Mouse (Mus musculus) forebrain, embryonic 12.5 days (tissue): ENCODE measurements at regions not wholly inside any gene's neighbourhood (a gene's known extent, or its start where the extent isn't known, plus 50 kb on each side); places are given as distances from the start of the nearest gene placed in this dataset.
A peak's percentile ranks its signal among the peaks of the same experiment; 100 is the strongest.

Source experiments
- ATAC-seq: fragments of 200-750 bp; cut with Nextera tagmentation; 2 replicates; pipeline ENCODE4 v1.8.0; 2017; ENCODE audit warnings: moderate TSS enrichment; ENCODE audit not compliant: low FRiP score
- H3K27ac ChIP-seq: fragments of 300-500 bp; sonication (generic); 2 replicates; pipeline ENCODE4 v1.5.1; 2016; ENCODE audit warnings: mild to moderate bottlenecking
- H3K27me3 ChIP-seq: fragments of 300-500 bp; sonication (generic); 2 replicates; pipeline ENCODE4 v1.6.1; 2016; ENCODE audit warnings: mild to moderate bottlenecking
- H3K36me3 ChIP-seq: fragments of 300-500 bp; sonication (generic); replicated peaks from 2 replicates; pipeline ENCODE4 v1.6.1; 2016; ENCODE audit warnings: mild to moderate bottlenecking
- H3K4me1 ChIP-seq: fragments of 300-500 bp; sonication (generic); 2 replicates; pipeline ENCODE4 v1.6.1; 2016
- H3K4me2 ChIP-seq: fragments of 300-500 bp; sonication (generic); 2 replicates; pipeline ENCODE4 v1.6.1; 2016; ENCODE audit warnings: mild to moderate bottlenecking, moderate library complexity
- H3K4me3 ChIP-seq: fragments of 300-500 bp; sonication (generic); replicated peaks from 2 replicates; pipeline ENCODE4 v1.5.1; 2016; ENCODE audit warnings: mild to moderate bottlenecking
- H3K9ac ChIP-seq: fragments of 300-500 bp; sonication (generic); 2 replicates; pipeline ENCODE4 v1.6.1; 2016; ENCODE audit warnings: mild to moderate bottlenecking
- H3K9me3 ChIP-seq: fragments of 300-500 bp; sonication (generic); 2 replicates; pipeline ENCODE4 v1.6.1; 2016
- WGBS: fragments of 180-500 bp; shearing (Covaris S2); methylation state at CpG from one replicate; pipeline ENCODE4 v1.1.7; 2016; 5-methylcytosine and 5-hydroxymethylcytosine counted together

DNA sequence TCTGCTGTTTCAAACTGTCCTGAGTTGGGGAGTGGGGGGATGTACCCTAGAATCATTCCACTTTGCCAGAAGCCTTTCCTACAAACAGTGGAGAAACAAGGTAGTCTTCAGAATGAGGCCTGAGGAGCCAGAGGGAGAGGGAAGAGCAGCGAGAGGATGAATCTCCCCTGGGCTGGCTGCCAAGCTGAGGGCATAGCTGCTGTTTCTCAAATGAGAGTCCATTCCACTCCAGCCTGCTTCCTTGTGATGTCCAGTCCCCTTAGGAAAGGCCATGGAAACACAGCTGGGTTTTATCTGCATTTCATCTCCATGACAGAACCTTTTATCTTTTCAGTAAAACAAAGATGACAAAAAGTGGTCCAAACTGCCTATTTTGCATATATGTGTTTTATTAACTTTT lies 164.2 kb upstream of the Klf4 start:
- Histone ChIP-seq H3K27ac (no peak overlapping the region), H3K9me3 (no peaks in the 10 kb centered on the region), H3K4me3 (no peak overlapping the region), H3K9ac (no peak overlapping the region), H3K36me3 (no peaks in the 10 kb centered on the region), H3K27me3 (no peaks in the 10 kb centered on the region), H3K4me2 (no peak overlapping the region), H3K4me1 (peaks cover 4% of the 10 kb centered on the region; the same call in 1 of the 2 replicates)
- ATAC-seq = no peak
- WGBS = 45% methylated on average over 1 of the region's 1 CpGs

DNA sequence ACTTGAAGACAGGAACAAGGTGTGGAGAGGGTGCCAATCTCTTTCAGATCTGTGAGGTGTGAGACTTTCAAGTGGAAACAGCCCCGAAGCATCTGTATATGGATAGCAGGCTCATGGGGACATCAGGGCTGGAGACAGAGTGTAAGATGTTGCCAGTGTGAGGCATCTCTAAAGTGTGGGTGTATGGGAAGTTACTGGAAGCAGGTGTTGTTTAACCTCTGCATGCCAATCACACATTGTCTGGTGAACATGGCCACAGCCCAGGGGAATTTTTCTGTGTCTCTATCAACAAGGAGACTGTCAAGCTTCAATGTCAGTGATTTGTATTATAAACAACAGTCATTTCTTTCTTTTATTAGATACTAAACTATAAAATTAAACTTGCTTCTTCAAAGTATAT lies 163.0 kb upstream of the Klf4 start:
- WGBS = 89% methylated on average over 1 of the region's 1 CpGs
- Histone ChIP-seq H3K9ac (no peak overlapping the region), H3K36me3 (no peaks in the 10 kb centered on the region)

DNA sequence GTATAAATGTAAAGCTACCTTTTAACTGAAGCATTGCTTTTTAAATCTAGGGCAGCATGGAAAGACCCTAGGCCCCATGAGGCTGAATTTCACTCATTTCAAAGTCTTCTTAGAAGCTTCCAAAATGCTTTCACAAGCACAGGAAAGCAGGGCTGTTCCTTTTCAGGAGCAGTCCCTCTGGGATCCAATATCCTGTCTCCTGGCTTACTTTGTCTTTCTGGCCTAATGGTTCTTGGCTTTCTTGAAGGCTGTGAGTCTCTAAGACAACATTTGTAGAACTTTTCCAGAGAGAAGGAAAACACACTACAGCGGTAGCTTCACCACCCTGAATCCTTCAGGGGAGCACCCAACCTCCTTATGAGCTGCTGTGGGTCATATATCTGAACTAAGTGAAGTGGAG lies 157.2 kb upstream of the Klf4 start:
- no peaks in the 10 kb centered on the region for H3K36me3 ChIP-seq
- no peak overlapping the region for H3K4me2 ChIP-seq

More for the DNA sequence above, 163.0 kb upstream of the Klf4 start:
- H3K4me1 ChIP-seq = peaks cover 4% of the 10 kb centered on the region; the same call in 1 of the 2 replicates
- ATAC-seq = no peak
- no peak overlapping the region for H3K4me2 ChIP-seq
- H3K9me3 ChIP-seq = no peaks in the 10 kb centered on the region
- no peak overlapping the region for H3K27ac ChIP-seq
- no peaks in the 10 kb centered on the region for H3K27me3 ChIP-seq
- no peak overlapping the region for H3K4me3 ChIP-seq

DNA sequence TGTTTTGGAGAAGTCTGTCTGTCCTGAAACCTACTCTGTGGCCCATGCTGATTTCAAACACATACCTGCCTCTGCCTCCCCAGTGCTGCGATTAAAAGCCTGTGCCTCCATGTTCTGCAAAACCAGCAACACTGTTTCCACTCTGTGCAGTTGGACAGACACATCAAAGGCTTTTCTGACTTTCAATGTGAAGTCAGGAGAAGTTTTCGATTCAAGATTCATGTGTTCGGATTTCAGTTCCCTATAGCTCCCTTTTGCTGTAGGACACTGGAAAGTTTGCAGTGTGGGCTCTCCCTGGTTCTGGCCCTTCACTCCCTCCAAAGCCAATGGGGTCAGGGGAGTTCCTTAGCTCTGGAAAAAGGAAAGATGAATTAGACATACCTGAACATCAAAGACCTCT lies 154.5 kb upstream of the Klf4 start:
- H3K36me3 ChIP-seq = no peaks in the 10 kb centered on the region
- 95% methylated on average over 3 of the region's 3 CpGs for WGBS
- no peak for ATAC-seq

More for the DNA sequence above, 157.2 kb upstream of the Klf4 start:
- no peaks in the 10 kb centered on the region for H3K9me3 ChIP-seq
- no peak overlapping the region for H3K4me3 ChIP-seq
- WGBS = 86% methylated on average over 1 of the region's 1 CpGs
- no peaks in the 10 kb centered on the region for H3K4me1 ChIP-seq
- H3K27me3 ChIP-seq = no peaks in the 10 kb centered on the region
- ATAC-seq = no peak
- H3K27ac ChIP-seq = no peak overlapping the region
- H3K9ac ChIP-seq = no peak overlapping the region

DNA sequence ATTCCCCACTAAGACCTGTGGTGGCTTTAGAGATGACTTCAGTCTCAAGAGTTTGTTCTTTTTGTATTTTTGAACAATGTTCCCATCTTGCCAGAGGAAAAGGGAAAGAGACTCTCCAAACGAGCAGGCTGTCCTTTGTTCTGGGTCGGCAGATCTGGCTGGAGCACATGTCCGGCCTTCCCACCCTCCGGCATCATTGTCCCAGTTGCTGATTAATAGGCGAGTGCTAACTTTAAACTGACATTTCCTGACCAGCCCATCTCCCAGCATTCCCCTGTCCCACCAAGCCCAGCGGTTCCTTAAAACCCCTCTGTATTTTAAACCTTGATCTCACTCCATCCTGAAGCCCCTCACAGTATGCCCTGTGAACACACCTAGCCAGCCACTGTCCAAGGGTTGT lies 140.0 kb upstream of the Klf4 start:
- Histone ChIP-seq H3K9me3 (no peaks in the 10 kb centered on the region), H3K27ac (no peak overlapping the region), H3K27me3 (no peaks in the 10 kb centered on the region; the same call in 1 of the 2 replicates), H3K4me1 (no peaks in the 10 kb centered on the region), H3K9ac (no peak overlapping the region), H3K36me3 (no peaks in the 10 kb centered on the region), H3K4me2 (no peak overlapping the region), H3K4me3 (no peak overlapping the region)
- ATAC-seq = no peak
- 61% methylated on average over 6 of the region's 6 CpGs for WGBS

More for the DNA sequence above, 154.5 kb upstream of the Klf4 start:
- no peak overlapping the region for H3K4me2 ChIP-seq
- no peaks in the 10 kb centered on the region for H3K4me1 ChIP-seq
- no peak overlapping the region for H3K4me3 ChIP-seq
- H3K9me3 ChIP-seq = no peaks in the 10 kb centered on the region
- no peak overlapping the region for H3K9ac ChIP-seq
- no peaks in the 10 kb centered on the region for H3K27me3 ChIP-seq
- H3K27ac ChIP-seq = no peak overlapping the region

DNA sequence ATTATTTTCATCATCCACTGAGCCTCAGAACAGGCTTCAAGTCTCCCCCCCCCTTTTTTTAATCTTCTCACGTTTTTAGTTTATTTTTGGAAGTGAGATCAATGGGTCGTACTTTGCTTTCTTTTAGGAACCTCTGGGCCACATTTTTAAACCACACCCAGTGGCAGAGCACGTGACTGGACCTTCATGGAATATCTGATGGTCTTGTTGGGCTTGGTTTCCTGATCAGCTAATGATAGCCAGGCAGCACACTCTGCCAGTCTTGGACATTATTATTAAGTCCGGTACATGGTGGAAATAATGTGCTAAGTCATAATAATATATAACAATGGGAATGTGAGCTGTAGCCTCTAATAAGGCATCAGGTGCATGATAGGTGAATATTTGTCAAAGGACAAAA lies 138.0 kb upstream of the Klf4 start:
- H3K9ac ChIP-seq = no peak overlapping the region
- no peak overlapping the region for H3K4me3 ChIP-seq
- no peaks in the 10 kb centered on the region for H3K36me3 ChIP-seq
- H3K9me3 ChIP-seq = no peaks in the 10 kb centered on the region
- no peak overlapping the region for H3K27ac ChIP-seq
- H3K27me3 ChIP-seq = no peaks in the 10 kb centered on the region; the same call in 1 of the 2 replicates
- WGBS = 82% methylated on average over 4 of the region's 4 CpGs
- H3K4me1 ChIP-seq = no peaks in the 10 kb centered on the region
- no peak for ATAC-seq
- no peak overlapping the region for H3K4me2 ChIP-seq

DNA sequence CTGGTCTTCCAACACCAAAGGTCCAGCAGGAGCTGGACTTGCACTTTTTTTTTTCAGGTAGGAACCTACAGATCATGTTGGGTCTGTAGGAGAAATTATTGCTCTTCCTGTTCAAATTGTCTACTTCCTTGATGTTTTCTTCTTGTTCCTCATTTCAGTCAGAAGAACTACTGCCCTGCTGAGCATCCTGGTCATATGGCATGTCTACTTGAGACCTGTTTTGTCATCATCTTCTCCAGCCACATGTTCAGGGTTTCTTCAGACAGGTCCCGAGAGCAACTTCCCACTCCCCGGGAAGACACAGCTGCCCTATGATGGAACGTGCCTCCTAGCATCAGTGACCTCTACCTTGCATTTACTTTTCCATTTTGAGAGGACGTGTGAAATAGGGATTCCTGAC lies 132.6 kb upstream of the Klf4 start:
- no peak overlapping the region for H3K4me2 ChIP-seq
- H3K9ac ChIP-seq = no peak overlapping the region
- no peak for ATAC-seq
- no peak overlapping the region for H3K27ac ChIP-seq
- H3K36me3 ChIP-seq = no peaks in the 10 kb centered on the region
- WGBS = 89% methylated on average over 4 of the region's 4 CpGs
- H3K27me3 ChIP-seq = no peaks in the 10 kb centered on the region
- no peak overlapping the region for H3K4me3 ChIP-seq
- peaks cover 5% of the 10 kb centered on the region; the same call in 1 of the 2 replicates for H3K4me1 ChIP-seq
- H3K9me3 ChIP-seq = no peaks in the 10 kb centered on the region

DNA sequence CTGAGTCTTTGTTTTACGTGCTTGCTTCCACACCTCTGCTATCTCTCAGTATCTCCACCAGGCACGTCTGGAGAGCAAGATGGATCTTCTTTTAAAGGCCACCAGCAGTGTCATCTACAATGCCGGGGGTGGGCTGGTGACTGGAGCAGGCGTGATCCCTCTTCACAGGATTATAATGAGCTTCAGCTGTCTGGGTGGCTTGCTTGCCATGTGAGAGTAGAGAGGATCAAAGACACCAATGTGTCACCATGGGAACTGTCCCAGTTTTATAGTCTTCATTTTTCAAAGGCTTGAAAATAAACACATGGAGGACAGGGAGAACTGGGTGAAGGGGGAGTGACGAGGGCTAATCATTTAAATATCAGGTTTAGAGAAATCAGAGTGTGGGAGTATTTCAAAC lies 131.6 kb upstream of the Klf4 start:
- no peak overlapping the region for H3K9ac ChIP-seq
- no peak for ATAC-seq
- no peaks in the 10 kb centered on the region for H3K36me3 ChIP-seq
- peaks cover 5% of the 10 kb centered on the region; the same call in 1 of the 2 replicates for H3K4me1 ChIP-seq
- no peak overlapping the region for H3K4me3 ChIP-seq
- H3K27me3 ChIP-seq = no peaks in the 10 kb centered on the region
- WGBS = 56% methylated on average over 5 of the region's 5 CpGs
- no peak overlapping the region for H3K4me2 ChIP-seq
- no peaks in the 10 kb centered on the region for H3K9me3 ChIP-seq
- H3K27ac ChIP-seq = no peak overlapping the region

DNA sequence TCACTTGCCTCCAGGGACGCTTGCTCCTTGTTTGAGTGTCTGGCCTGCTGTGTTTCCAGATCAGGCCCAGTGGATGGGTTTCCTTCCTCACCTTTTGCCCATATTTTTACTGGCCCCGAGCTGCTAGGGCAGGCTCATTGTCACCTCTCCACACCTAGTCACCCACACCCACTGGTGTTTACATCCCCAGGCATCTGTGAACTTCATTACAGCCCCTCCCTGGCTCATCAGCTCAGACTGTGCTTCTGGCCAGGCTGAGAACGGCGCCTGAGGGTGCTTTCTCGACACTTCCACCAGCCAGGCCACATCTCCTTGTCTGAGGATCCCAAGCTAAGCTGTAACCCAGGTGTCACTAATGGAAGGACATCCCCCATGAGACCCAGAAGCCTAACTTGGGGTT lies 129.8 kb upstream of the Klf4 start:
- Histone ChIP-seq H3K36me3 (no peaks in the 10 kb centered on the region), H3K27ac (no peak overlapping the region), H3K9ac (no peak overlapping the region), H3K27me3 (0 out of 2 replicates have a peak, but pooled peaks cover 3% of the 10 kb centered on the region), H3K9me3 (no peaks in the 10 kb centered on the region), H3K4me2 (no peak overlapping the region), H3K4me3 (no peak overlapping the region), H3K4me1 (peaks cover 5% of the 10 kb centered on the region; the same call in 1 of the 2 replicates)
- ATAC-seq = no peak
- 74% methylated on average over 5 of the region's 5 CpGs for WGBS

DNA sequence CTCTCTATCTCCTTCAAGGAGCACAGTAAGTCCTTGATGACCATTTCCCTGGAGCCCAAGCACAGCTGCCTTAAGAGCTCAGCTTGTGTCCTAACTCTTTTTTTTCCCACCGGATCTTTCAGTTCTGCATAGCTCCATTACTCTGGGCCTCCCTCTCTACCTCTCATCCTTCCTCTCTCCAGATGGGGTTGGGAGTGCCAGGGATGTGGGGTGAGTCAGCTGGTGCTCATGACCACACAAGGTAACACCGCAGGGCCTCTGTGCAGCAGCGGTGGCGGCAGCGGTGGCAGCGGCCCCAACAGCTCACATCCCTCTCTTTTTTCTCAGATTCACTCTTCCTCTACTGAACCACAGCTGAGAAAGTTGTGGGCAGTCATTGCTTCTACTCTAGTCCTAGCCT lies 126.6 kb upstream of the Klf4 start:
- WGBS = 93% methylated on average over 6 of the region's 6 CpGs
- no peaks in the 10 kb centered on the region for H3K36me3 ChIP-seq
- no peak overlapping the region for H3K9ac ChIP-seq
- no peak overlapping the region for H3K27ac ChIP-seq
- peaks cover 5% of the 10 kb centered on the region; the same call in 1 of the 2 replicates for H3K4me1 ChIP-seq
- peaks cover 8% of the 10 kb centered on the region; the same call in 1 of the 2 replicates for H3K27me3 ChIP-seq
- no peak overlapping the region for H3K4me3 ChIP-seq
- no peaks in the 10 kb centered on the region for H3K9me3 ChIP-seq
- ATAC-seq = no peak
- no peak overlapping the region for H3K4me2 ChIP-seq

DNA sequence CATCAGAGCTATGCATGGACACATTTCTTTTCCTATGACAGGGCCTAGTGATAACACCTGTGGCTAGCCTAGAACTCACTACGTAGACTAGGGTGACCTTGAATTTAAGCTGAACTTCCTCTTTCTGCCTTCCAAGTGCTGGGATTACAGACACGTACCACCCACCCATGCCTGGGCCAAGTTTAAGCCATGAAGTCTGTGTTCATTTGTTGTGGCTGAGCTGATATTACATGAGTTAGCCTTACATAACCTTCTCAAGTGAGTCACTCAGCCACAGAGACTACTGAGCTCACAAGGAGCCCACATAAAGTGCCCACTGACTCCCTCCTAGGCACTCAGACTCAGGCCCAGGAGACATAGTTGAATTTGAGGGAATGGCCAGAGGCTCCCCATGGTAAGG lies 123.1 kb upstream of the Klf4 start:
- no peak overlapping the region for H3K4me3 ChIP-seq
- no peak for ATAC-seq
- 89% methylated on average over 2 of the region's 2 CpGs for WGBS

DNA sequence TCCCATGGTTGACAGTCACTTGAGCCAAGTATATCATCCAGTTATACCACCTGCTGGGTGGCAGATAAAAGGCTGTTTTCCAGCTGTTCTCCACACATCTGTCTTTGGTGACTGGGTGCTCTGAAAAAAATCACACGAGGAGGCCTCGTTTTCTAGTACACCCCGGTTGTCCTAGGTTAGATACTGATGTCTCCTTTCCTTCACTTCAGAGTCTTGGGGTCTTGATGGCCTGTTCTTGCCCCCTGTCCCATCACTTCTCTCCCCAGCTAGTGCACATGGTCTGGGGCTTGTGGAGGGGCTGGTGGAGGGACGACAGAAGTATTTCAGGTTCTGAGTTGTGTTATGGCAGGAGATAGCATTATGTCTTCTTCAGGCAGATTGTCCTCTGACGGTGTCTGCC lies 120.4 kb upstream of the Klf4 start:
- no peak for ATAC-seq
- WGBS = 72% methylated on average over 5 of the region's 5 CpGs
- no peaks in the 10 kb centered on the region for H3K36me3 ChIP-seq
- H3K9me3 ChIP-seq = no peaks in the 10 kb centered on the region
- H3K27me3 ChIP-seq = peaks cover 23% of the 10 kb centered on the region
- no peak overlapping the region for H3K4me2 ChIP-seq
- H3K27ac ChIP-seq = no peak overlapping the region
- no peak overlapping the region for H3K9ac ChIP-seq
- H3K4me3 ChIP-seq = no peak overlapping the region
- peaks cover 16% of the 10 kb centered on the region for H3K4me1 ChIP-seq

More for the DNA sequence above, 123.1 kb upstream of the Klf4 start:
- Histone ChIP-seq H3K27ac (no peak overlapping the region), H3K36me3 (no peaks in the 10 kb centered on the region), H3K9me3 (no peaks in the 10 kb centered on the region), H3K4me1 (peaks cover 15% of the 10 kb centered on the region), H3K9ac (no peak overlapping the region), H3K27me3 (peaks cover 23% of the 10 kb centered on the region), H3K4me2 (no peak overlapping the region)

DNA sequence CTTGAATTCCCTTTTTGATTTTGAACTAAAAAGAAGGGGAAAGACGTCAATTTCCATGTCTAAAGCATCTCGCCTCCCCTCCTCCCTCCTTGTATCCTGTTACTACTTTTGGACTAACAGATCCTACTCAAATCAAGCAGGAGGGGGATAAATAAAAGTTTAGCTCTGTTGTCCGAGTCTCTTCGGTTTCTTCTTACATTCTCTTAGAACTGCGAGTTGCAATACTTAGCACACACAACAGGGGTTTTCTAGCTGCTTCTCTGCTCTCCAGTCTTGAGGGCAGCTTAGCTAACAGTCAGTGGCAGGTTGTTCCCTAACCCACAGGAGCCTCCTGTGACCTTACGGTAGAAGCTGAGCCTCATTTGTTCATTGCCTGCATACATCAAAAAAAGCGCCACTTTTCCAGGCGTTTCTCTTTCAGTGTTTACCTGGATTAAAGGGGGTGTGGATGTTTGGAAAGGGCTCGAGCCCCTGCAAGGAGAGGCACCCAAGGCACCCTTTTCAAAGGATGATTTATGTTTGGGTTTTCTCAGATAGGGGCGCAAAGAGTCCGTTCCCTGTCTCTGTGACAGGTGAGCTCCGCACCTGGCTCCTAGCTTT lies 119.6 kb upstream of the Klf4 start:
- no peaks in the 10 kb centered on the region for H3K9me3 ChIP-seq
- peak overlapping the region; percentile 88; the same call in 1 of the 2 replicates for H3K27ac ChIP-seq
- H3K4me3 ChIP-seq = peak overlapping the region; percentile 57
- ATAC-seq = no peak; the same call in 1 of the 2 replicates
- H3K9ac ChIP-seq = peak overlapping the region; percentile 70
- 13% methylated on average over 12 of the region's 12 CpGs for WGBS
- peaks cover 16% of the 10 kb centered on the region for H3K4me1 ChIP-seq
- H3K4me2 ChIP-seq = peak overlapping the region; percentile 79
- no peaks in the 10 kb centered on the region for H3K36me3 ChIP-seq
- peaks cover 20% of the 10 kb centered on the region for H3K27me3 ChIP-seq
